Mouse (Mus musculus) gastrocnemius, adult 18-20 months (tissue): ENCODE results near the gene Rai2. TPM values are rescaled to one million over a fixed set of nuclear protein-coding genes. Genes with fewer than 3 reads are reported as not detected.

Experiments used
- DNase-seq: peaks from one replicate; pipeline ENCODE4 v3.0.0; 2021; ENCODE audit warnings: low spot score
- total RNA-seq, 2 experiments: library from RNA; stranded (reverse); gene quantifications; 2 replicates each; pipeline ENCODE4 v1.2.3; 2021

Gene Rai2
- total RNA-seq, 2 experiments from 2014 or later: 28.3 to 30.3 TPM

DNA sequence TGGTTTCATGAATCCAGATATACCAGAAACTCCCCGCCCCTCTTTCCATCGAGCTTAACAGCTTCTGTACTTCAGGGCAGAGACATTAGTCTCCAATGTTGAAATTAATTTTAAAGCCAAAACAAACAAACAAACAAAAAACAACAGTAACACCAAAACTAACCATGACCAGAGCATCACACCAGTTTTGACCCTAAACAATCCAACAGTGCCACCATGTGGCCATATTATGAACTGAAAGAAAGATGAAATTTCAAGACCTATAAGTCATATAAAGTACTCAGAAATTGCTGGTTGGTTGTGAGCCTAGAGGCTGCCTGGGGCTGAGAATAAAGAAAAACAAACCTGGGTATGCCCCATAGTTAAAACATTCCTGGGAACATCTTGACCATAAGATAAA, 109.3 kb downstream of the Rai2 start:
- peak; percentile 34 for DNase-seq
